Mouse (Mus musculus) adrenal gland, postnatal 14 days (tissue): ENCODE measurements at regions not wholly inside any gene's neighbourhood (a gene's known extent, or its start where the extent isn't known, plus 50 kb on each side); places are given as distances from the start of the nearest gene placed in this dataset.

ENCODE experiments used
- DNase-seq: peaks from one replicate; pipeline ENCODE4 v3.0.0; 2021; ENCODE audit warnings: mixed read lengths

DNA sequence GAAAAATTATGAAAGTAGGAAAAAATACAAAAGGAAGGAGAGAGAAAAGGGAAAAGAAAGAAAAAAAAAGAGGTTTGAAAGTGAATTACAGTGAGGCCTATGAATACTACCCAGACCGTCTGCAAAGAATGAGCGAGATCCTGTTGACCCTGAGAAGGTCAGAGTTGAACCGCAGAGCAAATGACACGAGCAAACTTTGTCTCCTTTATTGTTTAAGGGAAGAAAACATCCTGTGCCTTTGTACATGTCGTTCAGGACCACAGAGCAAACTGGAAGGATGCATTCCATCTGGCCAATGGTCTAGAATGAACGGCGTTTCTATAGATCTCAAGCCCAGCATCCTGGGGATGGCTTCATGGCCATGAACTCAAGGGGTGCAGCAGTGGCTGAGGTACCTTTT lies 270.6 kb upstream of the Zfp637 start:
- DNase-seq = no peak

- DNase-seq = no peak
Measured at GRCm38 (mm10) chr6:117570791-117571190, 270.2 kb upstream of the Zfp637 start.

- no peak for DNase-seq
Measured at GRCm38 (mm10) chr6:117572006-117572405, 269.0 kb upstream of the Zfp637 start.

DNA sequence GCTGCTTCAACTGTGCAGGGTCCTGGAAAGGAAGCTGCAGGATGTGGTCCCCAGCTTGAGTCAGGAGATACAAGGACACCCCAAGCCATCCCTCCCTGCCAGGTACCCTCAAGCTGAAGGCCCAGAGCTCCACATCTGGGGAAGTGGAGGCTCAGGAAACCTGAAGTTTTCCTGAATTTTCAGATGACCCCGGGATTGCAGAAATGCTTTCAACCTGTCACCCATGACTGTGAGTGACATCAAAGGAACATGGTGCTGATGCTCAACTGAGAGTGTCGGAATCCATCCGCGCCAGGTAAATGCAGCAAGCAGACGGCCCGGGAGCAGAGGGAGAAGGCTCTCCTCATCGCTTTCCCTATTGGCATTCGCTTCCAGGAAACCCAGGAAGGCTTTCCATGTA lies 267.6 kb upstream of the Zfp637 start:
- DNase-seq = no peak

- DNase-seq = no peak
Measured at GRCm38 (mm10) chr6:117574146-117574545, 266.8 kb upstream of the Zfp637 start.

DNA sequence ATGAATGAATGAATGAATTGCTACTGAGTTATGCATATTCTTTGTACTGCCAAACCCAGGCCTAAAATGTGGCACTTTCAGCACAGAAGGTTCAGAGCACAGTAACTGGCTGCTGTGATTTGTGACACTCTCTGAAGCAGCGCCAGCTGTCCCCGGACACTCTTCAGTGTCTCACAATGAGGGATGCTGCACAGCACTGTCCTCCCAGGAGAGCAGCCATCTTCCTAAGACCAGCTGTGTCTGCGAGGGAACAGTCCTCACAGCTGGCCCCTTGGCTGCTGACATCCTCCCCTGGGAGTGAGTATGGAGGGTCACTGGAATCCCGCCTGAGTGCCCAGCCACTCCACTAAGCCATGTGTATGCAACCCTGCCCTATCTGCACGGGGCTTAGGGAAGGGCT lies 265.9 kb upstream of the Zfp637 start:
- no peak for DNase-seq

GRCm38 (mm10) chr6:117576021-117576420 lies 265.0 kb upstream of the Zfp637 start:
- DNase-seq = no peak

DNA sequence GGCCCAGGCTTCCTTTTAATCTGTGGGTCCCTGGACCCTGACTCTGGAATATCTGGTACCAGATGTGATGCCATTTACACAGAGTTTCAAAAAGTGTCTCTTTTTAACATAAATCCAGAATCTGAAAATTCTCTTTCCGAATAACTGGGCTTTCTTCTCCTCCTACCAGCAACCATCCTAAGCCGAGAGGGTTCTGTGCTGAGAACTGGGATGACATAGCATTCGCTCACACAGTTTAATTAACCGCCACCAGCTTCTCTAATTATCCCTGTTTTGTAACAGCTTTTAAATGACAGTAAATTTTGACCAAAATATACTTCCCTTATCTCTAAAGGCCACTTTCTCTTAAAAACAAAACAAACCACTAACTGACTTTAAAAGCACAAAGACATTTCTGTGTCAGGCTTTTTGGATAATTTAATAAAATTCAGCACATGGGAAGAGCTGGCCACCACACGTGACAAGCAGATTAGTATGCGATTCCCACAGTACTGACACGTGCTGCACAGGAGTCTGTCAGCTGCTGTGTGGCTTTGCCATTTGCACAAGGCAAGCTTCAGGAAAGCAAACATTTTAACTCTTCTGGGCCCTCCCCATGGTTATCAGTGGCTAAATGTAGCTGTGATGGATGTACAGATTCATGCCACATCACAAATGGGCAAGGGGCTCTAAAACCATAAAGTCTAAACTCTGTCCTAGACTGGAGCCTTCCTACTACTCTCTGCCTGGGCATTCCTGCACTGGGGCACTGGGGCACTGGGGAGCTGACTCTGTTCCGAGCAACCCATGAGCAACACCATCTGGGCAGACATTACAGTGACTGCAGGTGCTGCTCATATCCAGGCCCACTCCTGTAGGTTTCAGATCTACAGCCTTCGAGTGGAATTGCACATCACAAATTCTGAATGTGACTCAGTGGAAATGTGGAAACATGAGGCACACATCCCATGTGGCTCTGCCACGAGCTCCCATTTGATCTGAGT lies 263.1 kb upstream of the Zfp637 start:
- no peak for DNase-seq

DNA sequence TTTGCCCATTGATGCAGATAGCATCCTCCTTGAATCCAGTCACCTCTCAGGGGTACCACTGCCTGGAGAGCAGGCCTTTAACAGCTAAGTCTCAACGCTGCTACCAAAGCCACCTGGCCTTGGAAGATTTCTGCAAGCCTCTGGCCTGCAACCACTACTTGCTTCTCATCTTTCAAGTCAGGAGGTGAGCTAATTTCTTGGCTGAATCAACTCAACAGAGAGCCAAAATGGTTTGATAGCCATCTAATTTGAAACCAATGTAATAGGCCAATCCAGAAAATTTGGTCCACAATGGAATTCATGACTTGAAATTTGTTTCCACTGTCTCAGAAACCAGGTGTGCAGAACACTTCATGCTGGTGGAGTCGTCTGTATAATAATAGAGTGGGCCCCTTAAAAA lies 260.0 kb upstream of the Zfp637 start:
- no peak for DNase-seq

- DNase-seq = peak; percentile 58
Measured at GRCm38 (mm10) chr6:117583121-117583520, 257.9 kb upstream of the Zfp637 start.

DNA sequence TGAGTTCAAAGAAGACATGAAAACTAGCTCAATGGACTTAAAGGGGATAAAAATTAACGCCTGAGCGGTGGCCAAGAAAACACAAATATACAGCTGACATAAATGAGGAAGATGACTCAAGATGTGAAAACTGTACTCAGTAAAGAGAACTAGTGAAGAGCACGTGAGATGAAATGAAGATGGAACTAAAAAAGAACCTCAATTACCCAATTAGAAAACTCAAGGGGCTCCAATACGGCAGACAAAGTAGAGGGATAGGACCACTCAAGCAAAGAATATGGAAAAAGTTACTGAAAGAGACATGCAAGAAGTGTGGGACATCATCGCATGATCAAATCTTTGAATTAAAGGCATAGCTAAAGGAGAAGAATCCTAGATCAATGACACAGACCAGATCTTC lies 256.4 kb upstream of the Zfp637 start:
- no peak for DNase-seq

DNA sequence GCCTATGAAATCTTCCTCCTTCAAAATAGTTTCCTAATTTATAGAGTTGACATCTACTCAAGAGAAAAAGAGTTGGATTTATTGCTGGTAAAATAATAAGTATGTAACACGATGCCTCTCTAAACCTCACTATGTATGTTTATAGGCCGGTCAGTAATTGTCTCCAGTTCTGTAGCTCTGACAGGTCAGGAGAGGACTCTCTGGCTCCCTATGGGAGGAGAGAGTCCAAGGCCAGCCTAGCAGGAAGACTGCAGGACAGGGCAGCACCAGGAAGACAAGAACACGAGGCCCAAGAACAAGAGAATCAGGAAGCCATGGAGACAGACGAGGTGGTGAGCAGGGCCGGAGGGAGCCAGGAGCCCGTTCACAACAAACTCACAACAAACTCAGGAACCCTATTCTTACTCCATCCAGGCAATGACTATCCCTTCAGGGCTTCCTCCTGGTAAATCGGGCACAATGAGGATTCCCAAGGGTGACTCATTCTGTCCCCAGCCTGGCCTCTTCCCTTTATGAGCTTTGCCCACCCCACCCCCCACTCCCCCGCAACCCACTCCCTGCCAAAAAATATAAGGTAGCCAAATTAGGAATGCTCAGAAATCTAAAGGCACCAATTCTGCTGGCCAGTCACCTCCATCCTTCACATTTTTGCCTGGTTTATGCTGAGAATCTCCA lies 244.7 kb upstream of the Zfp637 start:
- no peak for DNase-seq

DNA sequence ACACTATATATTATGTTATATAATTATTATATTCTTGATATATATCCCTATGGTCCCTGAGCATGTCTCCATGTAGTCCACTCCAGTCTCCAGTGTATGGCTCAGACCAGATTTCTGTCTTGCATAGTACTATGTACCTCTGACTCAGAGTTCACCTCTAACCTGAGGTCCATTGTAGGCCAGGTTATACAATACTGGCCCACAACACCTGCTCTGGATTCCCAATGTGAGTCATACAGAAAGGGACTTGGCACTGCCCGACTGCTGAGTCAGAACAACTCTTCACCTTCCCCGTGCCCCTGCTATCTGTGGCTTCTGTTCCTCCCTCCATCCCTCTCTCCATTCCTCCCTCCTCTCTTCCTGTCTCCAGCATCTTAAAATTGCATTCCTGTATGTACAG lies 236.1 kb upstream of the Zfp637 start:
- no peak for DNase-seq

DNA sequence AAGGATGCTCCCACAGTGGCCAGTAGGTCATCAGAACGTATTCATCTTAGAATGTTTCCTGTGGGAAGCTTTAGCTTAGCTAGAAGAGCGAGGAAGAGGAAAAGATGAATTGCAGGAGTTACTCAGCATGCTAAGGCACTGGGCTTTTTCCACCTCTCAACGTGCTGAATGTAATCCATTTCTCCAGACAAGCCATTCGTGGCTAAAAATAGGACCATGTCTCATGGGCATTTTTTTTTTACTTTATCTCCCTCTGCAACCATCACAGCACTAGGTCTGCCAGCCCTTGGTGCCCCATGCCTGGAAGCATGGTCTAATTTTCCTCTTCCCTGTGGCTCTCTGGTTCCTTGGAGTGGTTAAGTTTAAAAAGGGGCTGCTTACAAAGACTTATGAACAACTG lies 235.3 kb upstream of the Zfp637 start:
- DNase-seq = no peak

GRCm38 (mm10) chr6:117606211-117606610 lies 234.8 kb upstream of the Zfp637 start:
- no peak for DNase-seq

DNA sequence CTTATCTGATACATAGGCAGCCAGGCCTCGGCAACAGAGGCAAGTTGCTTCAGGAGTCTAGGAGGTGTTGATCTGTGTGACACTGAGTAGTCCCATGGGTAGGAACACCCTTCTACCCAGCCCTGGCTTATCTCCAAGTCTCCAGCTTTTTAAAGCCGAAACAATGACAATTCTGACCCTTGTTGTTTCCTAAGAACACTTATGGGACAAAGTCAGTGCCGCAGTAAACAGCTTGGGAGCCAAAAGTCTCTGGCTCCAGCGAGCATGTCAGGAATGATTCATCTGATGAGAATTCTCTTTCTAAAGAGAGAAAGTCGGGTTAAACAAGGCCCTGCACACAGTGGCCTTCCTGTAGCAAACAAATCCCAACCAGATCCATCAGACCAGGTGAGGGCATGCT lies 234.0 kb upstream of the Zfp637 start:
- DNase-seq = peak; percentile 27

DNA sequence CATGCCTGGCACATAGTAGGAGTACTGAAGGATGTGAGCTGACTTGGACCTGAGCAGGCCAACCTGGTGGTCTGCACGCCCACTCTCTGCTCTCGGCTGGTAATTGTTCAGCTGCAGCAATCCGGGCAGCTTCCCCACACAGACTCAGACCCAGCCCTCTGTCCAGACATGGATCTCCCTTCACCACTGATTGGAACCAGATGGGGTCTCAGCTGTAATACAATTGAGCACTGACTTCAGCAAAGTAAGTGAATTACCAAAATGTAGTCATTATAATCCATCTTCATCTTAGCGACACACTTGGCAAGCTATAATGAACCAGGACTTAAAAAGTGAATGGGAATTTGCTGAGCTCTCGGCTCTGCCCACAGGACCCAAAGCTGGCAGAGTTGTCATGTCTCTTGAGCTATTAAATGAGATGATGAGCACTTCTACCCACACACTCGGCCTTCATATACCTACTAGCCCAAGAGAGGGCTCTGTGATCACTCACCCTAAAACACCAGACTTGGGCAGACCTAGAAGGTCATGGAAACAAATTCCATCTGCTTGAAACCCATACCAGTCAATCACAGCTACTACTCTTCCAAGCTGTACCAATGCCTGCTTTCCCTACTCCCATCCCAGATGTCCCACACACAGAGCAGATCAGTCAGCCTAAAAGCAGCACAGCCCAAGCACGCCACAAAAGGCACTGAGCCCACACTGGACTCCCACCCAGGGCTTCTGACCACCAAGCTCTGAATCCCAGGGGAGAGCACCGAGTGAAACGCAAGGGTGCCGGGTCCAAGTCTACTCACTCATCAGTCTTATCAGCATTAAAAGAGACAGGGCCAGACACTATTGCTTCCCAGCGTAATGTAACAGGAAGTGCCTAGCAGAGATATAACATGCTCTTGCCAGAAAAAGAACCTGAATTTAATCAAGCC lies 231.2 kb upstream of the Zfp637 start:
- DNase-seq = no peak

DNA sequence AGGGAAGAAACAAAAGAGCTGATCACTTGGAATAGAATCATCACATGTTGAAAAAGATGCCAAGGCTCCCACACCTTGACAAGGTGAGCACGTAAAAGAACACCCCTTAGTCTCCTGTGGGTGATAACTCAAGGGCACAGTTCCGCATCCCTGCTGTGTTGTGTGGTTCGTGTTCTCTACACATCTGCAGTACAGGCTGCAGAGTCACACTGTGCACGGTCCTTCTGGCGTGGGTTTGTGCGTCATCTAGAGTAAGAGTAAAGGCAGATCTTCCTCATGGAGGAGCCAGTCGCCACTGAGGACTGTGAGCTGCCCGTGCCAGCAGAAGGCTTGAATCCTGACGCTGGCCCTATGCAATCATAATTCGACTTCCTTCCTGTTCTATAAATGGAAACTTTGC lies 229.7 kb upstream of the Zfp637 start:
- DNase-seq = no peak

DNA sequence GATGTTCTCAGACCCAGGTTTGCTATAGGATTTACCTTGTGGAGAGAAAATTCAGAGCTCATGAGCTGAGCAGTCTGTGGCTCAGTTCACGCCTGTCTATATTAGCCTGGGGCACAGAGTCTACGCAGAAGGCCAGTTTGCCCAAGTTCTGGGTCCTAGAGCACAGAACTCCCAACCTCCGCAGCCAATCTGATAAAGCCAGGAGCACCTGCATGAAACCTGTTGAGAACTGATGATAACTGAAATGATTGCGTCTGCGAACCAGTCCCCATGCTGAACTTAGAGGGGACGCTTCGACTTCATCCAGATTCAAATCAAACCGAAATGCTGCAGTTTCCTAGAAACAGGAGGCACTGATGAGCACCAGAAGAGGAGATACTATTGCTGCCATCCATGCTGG lies 229.0 kb upstream of the Zfp637 start:
- DNase-seq = no peak

GRCm38 (mm10) chr6:117612421-117612820 lies 228.6 kb upstream of the Zfp637 start:
- DNase-seq = no peak

GRCm38 (mm10) chr6:117613656-117614350 lies 227.2 kb upstream of the Zfp637 start:
- DNase-seq = no peak

- no peak for DNase-seq
Measured at GRCm38 (mm10) chr6:117614386-117614785, 226.6 kb upstream of the Zfp637 start.
